Mouse (Mus musculus): ENCODE data around the gene Cltc.

DNA sequence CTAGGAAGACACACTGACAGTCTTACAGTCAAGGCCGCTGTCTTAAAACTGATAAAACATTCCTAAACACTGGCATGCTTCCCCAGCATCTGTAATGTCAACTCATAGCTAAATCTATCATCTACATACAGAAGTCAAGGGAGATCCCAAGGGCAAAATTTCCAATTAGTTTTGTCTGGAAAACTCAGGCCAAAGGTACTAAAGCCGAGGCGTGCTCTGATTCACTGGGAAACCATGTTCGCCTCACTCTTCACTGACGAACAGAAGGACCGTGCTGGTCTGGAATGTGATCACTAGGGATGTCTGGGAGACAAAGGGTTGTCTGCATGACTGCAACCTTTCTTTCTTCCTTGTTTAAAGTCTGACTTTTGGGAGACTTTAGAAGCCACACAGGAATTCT lies 106.7 kb downstream of the Cltc start:
- TF ChIP-seq POLR2A (IDR thresholded peaks at IDR 0.05; ENCODE audit: borderline replicate concordance, extremely low read depth, insufficient read depth, insufficient read length, poor library complexity, severe bottlenecking) (no peak), CTCF (IDR thresholded peaks at IDR 0.05; ENCODE audit: borderline replicate concordance, extremely low read depth, insufficient read depth, insufficient read length) (no peak)
